Mouse (Mus musculus) hematopoietic multipotent progenitor cell, adult 10-12 weeks (in vitro differentiated cells): Measurements from ENCODE around the gene Abhd5. TPM values are rescaled to one million over a fixed set of nuclear protein-coding genes. Genes with fewer than 3 reads are reported as not detected.

ENCODE experiments used
- polyA plus RNA-seq: library from polyadenylated mRNA; stranded (reverse); fragments of >175 nt; gene quantifications from 2 replicates; pipeline ENCODE4 v1.2.3, GENCODE M21; 2012; ENCODE audit warnings: low replicate concordance

Gene Abhd5
- polyA plus RNA-seq, result 6.7 and 6.9 TPM in 2 replicates

DNA sequence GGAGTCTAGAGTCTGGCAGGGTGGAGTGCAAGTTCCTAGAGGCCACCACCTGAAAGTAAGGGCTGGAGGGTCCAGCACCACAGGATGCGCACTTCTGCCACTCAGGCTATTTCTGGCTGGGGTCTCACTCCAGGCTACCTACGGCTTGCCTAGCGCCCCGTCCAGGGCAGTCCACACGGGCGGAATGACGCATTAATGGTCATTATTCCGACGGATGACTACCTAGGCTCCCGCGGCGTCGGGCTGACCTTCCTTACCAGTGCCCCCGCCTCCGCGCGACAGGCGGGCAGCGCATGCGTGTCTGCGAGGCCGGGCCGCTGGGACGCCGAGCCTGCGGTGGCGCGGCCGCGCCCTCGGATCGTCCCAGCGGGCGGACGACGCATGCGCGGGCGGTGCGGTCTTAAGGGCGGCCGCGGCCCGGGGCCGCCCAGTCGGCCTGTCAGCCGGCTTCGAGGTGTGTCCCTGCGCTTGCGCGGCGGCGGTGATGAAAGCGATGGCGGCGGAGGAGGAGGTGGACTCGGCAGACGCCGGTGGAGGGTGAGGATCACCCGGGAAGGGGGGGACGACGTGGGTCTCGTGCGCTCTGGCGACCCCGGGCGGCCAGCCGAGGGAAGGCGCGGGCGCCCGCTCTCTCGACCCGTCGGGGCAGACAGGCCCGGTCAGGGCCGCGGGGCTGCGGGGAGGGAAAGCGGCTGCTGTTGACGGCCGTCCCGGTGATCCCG is at the start of gene Abhd5:
TSS of gene Abhd5 (plus strand) at position 306 of the 722 bp plus-strand sequence.

Other genes with a start within 250 kb of the Abhd5 start
- gene Snrk, start 234.3 kb upstream of the Abhd5 start, polyA plus RNA-seq, result 36.6 and 78.4 TPM in 2 replicates
- 5.3 and 12.4 TPM in 2 replicates for gene Ano10, start 57.2 kb upstream of the Abhd5 start, polyA plus RNA-seq